Mouse (Mus musculus) G1E (cell line): ENCODE data around the gene Ncoa3.

Experiments used
- CTCF ChIP-seq: IDR thresholded peaks from 2 replicates; pipeline ENCODE4 v1.5.1; 2012; ENCODE audit warnings: low read depth, low read length, inconsistent platforms, mixed read lengths
- GATA1 ChIP-seq: IDR thresholded peaks from 2 replicates; pipeline ENCODE4 v1.6.1; 2012; ENCODE audit warnings: borderline replicate concordance, low read length, inconsistent platforms, mixed read lengths
- POLR2AphosphoS5 ChIP-seq: IDR thresholded peaks from 2 replicates; pipeline ENCODE4 v1.6.1; 2012; ENCODE audit warnings: low read depth, low read length, inconsistent platforms; ENCODE audit not compliant: insufficient replicate concordance

DNA sequence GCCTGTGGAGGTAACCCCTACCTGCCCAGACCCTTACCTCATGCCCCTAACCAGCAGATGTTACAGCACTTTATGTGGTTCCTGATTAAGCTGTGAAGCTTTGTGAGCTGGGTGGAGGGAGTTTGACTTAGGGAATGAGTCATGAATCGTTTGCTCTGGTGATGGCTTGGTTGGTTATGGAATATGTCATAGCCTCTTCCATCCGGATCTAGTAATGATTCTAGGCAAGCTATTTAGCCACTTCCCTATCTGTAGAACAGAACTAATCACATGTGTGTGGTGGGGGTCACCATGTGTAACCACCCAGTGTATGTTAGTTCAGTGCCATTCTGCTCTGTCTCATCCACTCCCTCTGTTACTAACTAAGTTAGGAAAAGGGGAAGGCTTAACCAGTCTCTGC, 52.6 kb downstream of the Ncoa3 start:
- TF ChIP-seq CTCF (no peak), GATA1 (no peak), POLR2AphosphoS5 (no peak)
